Mouse (Mus musculus): ENCODE results near the gene Adh4. TPM values are rescaled to one million over a fixed set of nuclear protein-coding genes. Genes with fewer than 3 reads are reported as not detected.
A peak's percentile ranks its signal among the peaks of the same experiment; 100 is the strongest.
"Not testable (repeated sequence)": the region's sequence is repeated elsewhere in the genome, so short reads cannot be mapped to it uniquely, and the experiment has no call there.

Adh4 gene
- total RNA-seq, 2 experiments from 2014 or later = not detected

DNA sequence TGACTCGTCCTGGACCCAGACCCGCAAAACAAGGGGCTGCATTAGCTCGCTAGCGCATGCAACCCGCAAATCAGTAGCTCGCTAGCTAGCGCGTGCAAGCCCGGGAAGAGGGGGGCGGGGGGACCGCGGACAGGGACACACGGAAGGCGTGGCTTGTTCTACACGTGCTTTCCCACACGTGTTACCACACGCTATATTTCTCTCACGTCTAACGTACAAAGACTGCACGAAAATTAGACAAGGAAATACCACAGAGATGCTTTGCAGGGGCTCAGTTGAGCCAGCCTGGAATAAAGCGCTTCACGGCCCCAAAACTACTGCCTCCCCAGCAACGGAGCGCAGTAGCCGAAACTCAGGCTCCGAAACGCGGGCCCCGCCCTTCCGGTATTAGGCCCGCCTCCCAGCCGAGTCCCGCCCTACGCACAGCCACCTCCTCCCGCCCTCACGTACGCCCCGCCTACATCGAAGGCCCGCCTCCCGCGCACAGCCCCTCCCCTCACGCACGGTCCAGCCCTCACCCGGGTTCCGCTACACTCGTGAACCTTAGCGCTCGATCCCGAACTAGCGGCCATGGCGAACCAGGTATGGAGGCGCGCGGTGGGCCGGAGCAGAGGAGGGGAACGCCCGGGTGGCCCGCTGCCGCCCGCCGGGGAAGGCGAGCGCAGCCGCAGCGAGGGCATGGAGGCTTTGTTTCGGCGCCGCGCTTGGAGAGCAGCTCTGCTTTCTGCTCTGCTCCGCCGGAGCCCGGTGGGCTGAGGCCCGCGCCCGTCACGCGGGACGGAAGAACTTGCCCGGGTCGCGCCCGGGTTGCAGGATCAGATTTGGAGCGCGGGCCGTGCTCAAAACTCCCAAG, 27.6 kb downstream of the Adh4 start, which contains the start of gene Adh5:
Adh5 (plus strand) TSS at position 482 of the 853 bp plus-strand sequence.
- peak; percentile 87 to 88 for DNase-seq
- intact Hi-C loops (cut with DNase I) = loop anchor here (5.0 kb wide), 2 partner anchors 44 to 576 kb away; partner anchors contain the start of genes Dnajb14 and Metap1

DNA sequence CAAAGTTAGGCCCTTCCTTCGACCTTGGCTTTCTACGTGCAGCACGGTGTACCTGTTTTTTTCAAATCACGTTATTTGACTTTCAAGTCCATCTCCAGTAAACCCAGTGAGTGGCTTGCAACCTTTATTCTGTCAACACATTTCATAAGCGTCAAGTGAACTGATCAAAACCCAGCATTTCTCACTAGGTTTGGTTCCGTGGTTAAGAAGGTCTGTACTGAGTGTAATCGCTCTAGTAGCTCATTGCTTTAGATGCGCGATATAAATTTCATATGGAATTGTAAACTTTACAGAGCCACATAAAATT, 28.2 kb downstream of the Adh4 start:
- DNase-seq = no peak
- intact Hi-C loops (cut with DNase I) = loop anchor here (5.0 kb wide), 2 partner anchors 44 to 576 kb away; partner anchors contain the start of genes Dnajb14 and Metap1

DNA sequence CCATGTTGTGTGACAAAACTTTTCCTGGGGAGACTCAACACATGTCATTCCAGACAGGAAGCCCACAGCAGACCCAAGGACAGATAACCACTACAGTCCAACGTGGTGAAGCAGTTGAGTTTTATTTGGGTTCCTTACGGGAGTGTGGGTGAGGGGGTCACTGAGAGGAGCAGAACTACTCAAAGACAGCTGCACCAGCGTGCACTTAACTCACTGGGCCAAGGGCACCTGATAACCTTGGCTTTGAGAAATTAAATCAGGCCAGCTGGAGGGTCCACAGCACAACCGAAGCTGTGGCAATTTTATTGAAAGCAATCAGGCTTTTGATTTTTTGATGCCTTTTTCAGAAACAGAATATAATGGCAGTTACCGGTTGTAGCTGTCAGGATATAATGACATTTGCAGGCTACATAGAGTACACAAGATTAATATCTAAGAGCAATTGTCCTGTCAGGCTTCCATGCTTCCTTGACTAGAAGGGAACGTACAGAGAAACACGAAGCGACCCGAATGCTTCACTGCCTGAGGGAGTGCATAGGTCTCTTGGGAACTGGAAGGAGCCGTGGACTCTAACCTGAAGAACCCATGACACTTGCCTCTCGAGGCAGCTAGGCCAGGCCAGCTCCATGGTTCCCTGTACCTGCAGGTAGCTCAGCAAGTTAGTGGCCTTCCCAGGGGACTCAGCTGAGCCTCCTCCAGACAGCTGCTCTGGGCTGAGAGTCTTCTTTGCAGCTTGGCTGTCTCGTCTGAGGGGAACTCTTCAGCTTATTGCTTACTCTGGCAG, 33.0 kb downstream of the Adh4 start:
- no peak for DNase-seq
- intact Hi-C loops (cut with DNase I) = no loop called here

DNA sequence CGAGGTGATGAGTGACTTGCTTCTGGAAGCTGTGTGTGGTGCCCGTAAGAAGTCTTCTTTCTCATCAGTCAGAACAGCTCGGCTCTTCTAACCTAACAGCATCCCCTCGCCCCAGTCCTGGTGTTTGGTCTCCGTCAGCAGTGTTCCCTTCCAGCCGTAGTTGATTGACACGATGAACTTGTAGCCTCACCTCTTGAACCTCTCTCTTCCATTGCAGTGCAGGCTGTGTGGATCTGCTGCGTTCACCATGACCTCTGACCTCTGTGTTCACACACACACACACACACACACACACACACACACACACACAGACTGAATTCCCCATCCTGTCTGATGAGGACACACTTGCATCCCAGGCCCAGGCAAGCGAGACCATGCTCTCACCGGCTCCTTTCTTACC, 36.9 kb downstream of the Adh4 start:
- intact Hi-C loops (cut with DNase I) = no loop called here
- no peak for DNase-seq

GRCm38 (mm10) chr3:138454234-138454633, 39.0 kb downstream of the Adh4 start:
- intact Hi-C loops (cut with DNase I) = no loop called here
- no peak for DNase-seq

DNA sequence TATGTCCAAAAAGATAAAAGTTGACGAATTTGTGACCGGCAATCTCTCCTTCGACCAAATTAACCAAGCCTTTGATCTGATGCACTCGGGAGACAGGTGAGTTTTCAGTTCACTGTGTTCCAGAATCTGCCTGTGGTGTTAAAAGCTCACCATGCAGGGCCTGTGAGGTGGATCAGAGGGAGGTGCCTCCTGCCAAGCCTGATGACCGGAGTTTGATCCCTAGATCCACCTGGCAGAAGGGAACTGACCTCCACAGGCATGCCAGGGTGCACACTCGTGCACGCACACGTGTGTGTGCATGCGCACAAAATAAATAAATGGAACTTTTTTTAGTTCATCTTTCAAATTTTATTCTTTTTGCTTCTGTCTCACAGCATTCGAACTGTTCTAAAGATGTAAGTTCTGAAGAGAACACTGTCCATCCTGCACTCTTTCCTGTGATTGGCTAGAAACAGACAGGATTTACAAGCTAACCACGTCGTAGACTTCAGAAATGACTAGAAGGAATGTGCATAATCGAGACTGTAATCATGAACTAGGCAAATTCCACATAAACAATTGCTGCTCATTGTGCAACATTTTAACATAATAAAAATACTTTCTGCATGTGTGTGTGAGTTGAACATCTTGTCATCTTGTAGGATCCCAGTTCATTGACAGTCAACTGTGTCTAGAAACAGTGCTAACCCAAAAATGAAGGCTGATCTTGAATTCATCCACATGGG, 39.6 kb downstream of the Adh4 start:
- DNase-seq = no peak
- intact Hi-C loops (cut with DNase I) = no loop called here

- DNase-seq = no peak
- intact Hi-C loops (cut with DNase I) = no loop called here
Measured at GRCm38 (mm10) chr3:138458441-138458840, 43.2 kb downstream of the Adh4 start.

DNA sequence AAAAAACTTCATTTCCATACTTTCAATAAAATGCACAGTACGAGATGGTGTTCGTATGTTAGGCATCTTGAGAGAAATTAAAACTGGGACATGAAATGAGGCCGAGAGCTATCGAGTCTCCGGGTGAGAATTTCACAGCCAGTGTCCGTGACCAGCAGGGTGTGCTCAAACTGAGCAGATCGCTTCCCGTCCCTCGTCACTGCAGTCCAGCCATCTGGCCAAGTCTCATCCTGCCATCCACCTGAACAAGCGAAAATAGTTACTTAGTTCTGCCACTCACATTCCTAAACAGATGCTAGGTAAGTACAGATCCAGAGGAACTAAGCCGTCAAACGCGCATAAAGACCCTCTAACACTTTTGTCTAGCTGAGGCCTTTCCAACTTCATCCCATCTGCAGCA, 45.0 kb downstream of the Adh4 start:
- no peak for DNase-seq
- intact Hi-C loops (cut with DNase I) = loop anchor here (10.0 kb wide), 1 partner anchor 445 kb away; no protein-coding TSS in a partner anchor

DNA sequence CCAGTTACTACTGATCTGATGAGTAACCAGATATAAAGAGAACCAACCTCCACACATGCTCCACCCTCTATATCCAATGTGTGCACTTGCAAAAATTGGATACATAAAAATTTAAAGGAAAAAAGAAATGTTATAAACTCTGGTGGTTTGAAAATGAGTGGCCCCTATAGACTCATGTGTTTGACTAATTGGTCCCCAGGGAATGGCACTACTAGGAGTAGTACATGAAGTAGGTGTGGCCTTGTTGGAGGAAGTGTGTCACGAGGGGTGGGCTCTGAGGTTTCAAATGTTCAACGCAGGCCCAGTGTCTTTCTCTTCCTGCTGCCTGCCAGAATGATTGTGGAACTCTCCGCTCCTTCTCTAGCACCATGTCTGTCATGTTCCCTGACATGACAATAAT, 46.6 kb downstream of the Adh4 start:
- DNase-seq = no peak
- intact Hi-C loops (cut with DNase I) = loop anchor here (10.0 kb wide), 1 partner anchor 443 kb away; no protein-coding TSS in a partner anchor

DNA sequence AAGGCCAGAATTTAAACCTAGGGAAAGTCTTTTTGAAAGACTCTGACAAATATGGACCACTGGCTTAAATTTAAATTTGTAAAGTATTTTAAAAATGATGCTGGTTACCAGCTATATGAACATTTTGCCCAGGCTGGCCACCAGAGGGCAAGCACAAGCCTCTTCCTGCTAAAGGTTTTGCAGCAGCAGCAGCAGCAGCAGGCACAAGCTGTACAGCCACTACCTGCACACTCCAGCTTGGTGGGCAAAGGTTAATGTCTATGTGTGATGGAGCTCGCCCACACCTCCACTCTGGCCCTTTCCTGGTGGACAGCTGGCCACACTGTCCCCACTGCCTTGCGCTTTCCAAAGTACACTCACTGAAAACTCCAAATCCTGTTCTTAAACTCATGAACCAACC, 47.9 kb downstream of the Adh4 start:
- intact Hi-C loops (cut with DNase I) = loop anchor here (10.0 kb wide), 1 partner anchor 442 kb away; no protein-coding TSS in a partner anchor
- DNase-seq = no peak

DNA sequence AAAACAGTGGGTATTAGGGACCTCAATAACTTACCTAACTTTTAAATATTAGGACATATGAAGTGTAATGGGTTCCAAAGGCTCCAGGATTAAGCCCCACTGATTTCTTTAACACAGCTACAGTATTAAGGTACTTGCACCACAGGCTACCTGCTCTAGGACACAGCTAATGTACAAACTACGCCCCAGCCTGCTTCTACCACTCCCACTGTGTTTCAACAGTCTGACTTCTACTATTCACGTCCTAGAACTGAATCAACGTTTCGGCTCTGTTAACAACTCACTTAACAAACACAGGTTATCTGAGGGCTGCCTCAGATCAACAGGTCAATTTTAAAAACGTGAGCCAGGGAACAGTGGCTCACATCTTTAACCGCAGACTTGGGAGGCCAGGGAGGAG, 48.5 kb downstream of the Adh4 start:
- intact Hi-C loops (cut with DNase I) = loop anchor here (10.0 kb wide), 1 partner anchor 441 kb away; no protein-coding TSS in a partner anchor
- no peak for DNase-seq

- intact Hi-C loops (cut with DNase I) = loop anchor here (10.0 kb wide), 1 partner anchor 440 kb away; no protein-coding TSS in a partner anchor
- DNase-seq = no peak
Measured at GRCm38 (mm10) chr3:138464573-138465147, 49.4 kb downstream of the Adh4 start.

DNA sequence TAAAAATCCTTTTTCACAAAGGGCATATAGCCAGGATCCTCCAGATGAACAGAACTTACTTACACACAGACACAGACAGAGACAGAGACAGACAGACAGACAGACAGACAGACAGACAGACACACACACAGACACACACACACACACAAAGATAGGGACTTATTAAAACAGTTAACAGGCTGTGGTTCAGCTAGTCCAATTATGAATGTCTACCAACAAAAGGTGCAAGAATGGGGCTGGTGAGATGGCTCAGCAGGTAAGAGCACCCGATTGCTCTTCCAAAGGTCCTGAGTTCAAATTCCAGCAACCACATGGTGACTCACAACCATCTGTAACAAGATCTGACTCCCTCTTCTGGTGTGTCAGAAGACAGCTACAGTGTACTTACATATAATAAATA, 51.4 kb downstream of the Adh4 start:
- intact Hi-C loops (cut with DNase I) = loop anchor here (10.0 kb wide), 1 partner anchor 438 kb away; no protein-coding TSS in a partner anchor
- DNase-seq = not testable (repeated sequence)

- intact Hi-C loops (cut with DNase I) = no loop called here
- DNase-seq = no peak
Measured at GRCm38 (mm10) chr3:138471066-138471465, 55.8 kb downstream of the Adh4 start.

GRCm38 (mm10) chr3:138479489-138479888, 64.2 kb downstream of the Adh4 start:
- no peak for DNase-seq
- intact Hi-C loops (cut with DNase I) = no loop called here

Other genes with a start within 250 kb of the Adh4 start
- not detected for gene 4930579F01Rik, start 221.6 kb upstream of the Adh4 start, total RNA-seq (2021)
- under 1 TPM; 0.27 to 0.46 TPM for gene Adh7, start 197.7 kb upstream of the Adh4 start, total RNA-seq (2021)
- 10 to 100 TPM; 37.4 to 44.9 TPM for gene Adh1, start 154.5 kb upstream of the Adh4 start, total RNA-seq (2021)
- not detected for gene Adh6a, start 102.2 kb upstream of the Adh4 start, total RNA-seq (2021)
- not detected for gene Adh6b, start 73.7 kb upstream of the Adh4 start, total RNA-seq (2021)
- 10 to 100 TPM; 49.0 to 60.3 TPM for gene Adh5, start 27.6 kb downstream of the Adh4 start, total RNA-seq (2021)
- gene Metap1, start 74.0 kb downstream of the Adh4 start, total RNA-seq (2021) = 10 to 100 TPM; 43.6 to 44.5 TPM
- gene Eif4e, start 110.7 kb downstream of the Adh4 start, total RNA-seq (2021) = 100 to 1,000 TPM; 121 TPM

Measured in gastrocnemius, postnatal 36 days (tissue).